Mouse (Mus musculus) embryonic fibroblast, embryonic 13.5 days (primary cell): ENCODE measurements at regions not wholly inside any gene's neighbourhood (a gene's known extent, or its start where the extent isn't known, plus 50 kb on each side); places are given as distances from the start of the nearest gene placed in this dataset.

Experiments used
- CTCF ChIP-seq: IDR thresholded peaks from 2 replicates; pipeline ENCODE4 v1.5.1; 2011; ENCODE audit warnings: mild to moderate bottlenecking, control low read depth, low read length, moderate library complexity, borderline replicate concordance; ENCODE audit not compliant: insufficient read depth
- POLR2A ChIP-seq: IDR thresholded peaks from 2 replicates; pipeline ENCODE4 v1.6.1; 2011; ENCODE audit warnings: low read depth, mild to moderate bottlenecking, control low read depth, low read length, moderate library complexity

DNA sequence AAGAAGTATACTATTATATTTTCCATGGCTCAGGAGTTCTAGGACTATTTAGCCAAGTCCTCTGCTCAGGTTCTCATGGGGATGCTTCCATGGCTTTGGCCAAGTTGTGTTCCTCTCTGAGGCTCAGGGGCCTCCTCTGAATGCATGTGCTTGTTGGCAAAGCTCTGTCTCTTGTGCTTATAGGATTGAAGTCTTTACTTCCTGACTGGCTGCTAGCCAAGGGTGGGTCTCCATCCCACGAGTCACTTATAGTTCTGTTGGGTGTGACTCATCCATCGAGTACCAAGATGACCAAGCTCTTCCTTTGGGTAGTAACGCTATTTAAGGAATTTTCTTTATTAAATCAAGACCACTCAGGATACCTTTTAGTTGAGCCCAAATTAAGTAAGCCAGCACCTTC, 1672.8 kb upstream of the 5930422O12Rik start:
- no peak for TF ChIP-seq POLR2A
- TF ChIP-seq CTCF, result no peak
